14 mouse cellular contexts compared by ENCODE assay signal in genomic region chr17:87554561-87554960, GRCm38 (mm10).
"Had no signal": no experiment of that assay in that cellular context is flagged by ENCODE, and none has a peak within 500 bp of the region (broad histone marks: within the 10 kb centered on the region; RNA-seq: fewer than 3 reads in every experiment).

No protein-coding gene starts in this region.

- DNase-seq: kidney, adult 8-10 months; kidney, postnatal 10 days; kidney, postnatal 36 days; layer of hippocampus, postnatal 36 days; liver; lung, adult 18-20 months; lung, postnatal 10 days; lung, postnatal 36 days; right cerebral cortex, postnatal 25 days; spleen, adult 18-20 months; thymus, postnatal 25 days had no signal

- ATAC-seq: liver, embryonic 12.5 days; midbrain, embryonic 13.5 days; midbrain, embryonic 16.5 days had no signal
